Mouse (Mus musculus): ENCODE measurements around the gene Tet1.
"Not testable (repeated sequence)": the region's sequence is repeated elsewhere in the genome, so short reads cannot be mapped to it uniquely, and the experiment has no call there.

Gene Tet1

DNA sequence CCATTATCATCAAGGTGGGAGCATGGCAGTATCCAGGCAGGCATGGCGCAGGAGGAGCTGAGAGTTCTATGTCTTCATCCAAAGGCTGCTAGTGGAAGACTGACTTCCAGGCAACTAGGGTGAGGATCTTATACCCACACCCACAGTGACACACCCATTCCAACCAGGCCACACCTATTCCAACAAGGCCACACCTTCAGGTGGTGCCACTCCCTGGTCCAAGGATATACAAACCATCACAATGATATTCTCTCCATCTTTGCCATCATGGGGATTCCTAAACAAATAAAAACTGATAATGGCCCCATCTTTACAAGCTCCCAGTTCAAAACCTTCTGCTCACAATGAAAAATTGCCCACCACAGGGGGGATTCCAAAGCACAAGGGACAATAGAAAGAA is at the start of gene Tet1:
Gene Tet1, minus strand, starts transcription at position 101 of the 400 bp plus-strand sequence.
- not testable (repeated sequence) for DNase-seq

DNA sequence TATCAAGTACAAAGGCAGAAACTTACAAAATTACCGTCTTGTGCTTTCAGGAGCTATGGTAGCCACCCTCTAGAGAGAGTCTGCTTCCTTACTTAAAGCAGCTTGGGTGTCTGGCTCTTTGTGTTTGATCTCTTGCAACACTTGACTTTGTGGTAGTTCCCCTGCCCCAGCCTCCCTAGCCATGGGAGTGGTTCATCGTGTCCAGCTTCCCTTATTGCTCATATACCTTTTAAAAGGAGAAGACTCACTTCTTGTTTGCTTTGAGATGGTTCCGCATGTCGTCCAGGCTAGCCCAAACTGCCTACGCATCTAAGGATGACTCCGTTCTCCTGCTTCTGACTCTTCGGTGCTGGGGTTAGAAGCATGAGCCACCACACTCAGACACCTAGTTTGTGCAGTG is 39.8 kb upstream of the Tet1 start:
- peak; percentile 3 for DNase-seq

DNA sequence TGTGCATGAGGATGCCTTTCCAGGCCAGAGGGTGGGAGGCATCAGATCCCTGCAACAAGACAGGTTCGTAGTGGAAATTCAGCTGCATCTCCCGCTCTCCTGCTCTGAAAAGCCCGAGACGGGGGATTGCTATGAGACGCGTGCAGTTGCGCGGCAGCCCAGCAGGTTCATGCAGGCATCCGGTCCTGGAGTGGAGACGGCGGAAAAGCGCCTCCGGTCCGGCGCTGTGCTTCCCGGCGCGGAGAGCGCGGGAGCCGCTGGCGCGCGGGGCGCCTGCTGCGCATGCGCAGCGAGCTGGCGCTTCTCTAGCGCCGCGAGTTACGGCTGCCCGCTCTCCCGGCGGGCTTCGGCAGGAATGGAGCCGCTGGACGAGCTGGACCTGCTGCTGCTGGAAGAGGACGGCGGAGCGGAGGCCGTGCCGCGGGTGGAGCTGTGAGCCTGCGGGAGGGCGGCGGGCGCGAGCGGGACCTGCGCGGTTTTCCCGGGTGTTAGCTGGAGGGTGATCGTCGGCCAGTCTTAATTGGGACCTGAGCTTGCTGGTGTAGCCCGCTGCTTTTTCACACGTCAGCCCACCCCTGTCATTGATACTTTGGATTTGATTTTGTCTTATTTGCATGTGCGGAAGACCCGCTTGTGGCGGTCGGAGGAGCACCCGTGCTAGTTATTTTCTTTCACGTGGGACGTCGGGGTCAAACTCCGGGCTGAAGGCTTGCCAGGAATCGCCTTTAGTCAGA is 38.1 kb upstream of the Tet1 start, which contains the start of gene Dna2:
Gene Dna2, plus strand, starts transcription at position 289 of the 734 bp plus-strand sequence.
- DNase-seq = peak; percentile 75

DNA sequence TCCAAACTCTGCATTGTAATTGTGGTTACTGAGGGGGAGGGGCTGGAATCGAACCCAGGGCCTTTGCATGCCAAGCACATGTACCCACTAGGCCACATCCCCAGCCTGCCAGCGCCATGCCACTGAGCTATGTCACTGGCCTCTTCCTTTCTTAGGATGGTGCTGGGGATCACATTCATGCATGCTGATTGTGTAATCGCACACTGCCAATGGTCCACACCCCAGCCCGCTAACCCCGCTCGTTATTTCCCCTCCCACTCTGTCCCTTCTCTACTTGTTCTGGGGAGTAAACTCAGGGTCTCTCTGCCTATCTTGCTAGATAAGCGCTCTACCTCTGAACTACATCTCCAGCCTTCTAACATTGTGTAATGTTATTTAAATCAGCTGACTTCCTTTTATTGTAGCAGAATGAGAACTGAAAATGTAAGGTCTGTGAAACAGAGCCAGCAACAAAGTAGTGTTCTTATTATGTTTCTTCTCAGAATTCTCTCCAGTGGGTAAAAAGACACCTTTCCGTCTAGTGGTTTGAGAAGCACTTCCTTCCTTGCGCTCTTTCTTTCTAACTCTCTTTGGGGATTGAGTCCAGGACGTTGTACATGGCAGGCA is 36.3 kb upstream of the Tet1 start:
- no peak for DNase-seq

DNA sequence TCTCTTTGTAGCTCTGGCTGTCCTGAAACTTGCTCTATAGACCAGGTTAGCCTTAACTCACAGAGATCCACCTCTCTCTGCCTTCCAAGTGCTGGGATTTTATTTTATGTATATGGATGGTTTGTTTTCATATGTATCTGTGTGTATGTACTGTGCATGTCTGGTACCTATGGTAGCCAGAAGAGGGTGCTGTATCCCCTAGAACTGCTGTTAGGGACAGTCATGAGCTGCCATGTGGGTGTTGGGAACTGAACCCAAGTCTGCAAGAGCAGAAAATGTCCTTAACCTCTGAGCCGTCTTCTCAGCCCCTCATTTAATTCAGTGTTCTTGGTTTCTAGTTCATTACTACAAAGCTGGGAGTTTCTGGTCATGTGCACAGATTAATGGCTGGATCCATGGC is 23.6 kb upstream of the Tet1 start:
- no peak for DNase-seq

DNA sequence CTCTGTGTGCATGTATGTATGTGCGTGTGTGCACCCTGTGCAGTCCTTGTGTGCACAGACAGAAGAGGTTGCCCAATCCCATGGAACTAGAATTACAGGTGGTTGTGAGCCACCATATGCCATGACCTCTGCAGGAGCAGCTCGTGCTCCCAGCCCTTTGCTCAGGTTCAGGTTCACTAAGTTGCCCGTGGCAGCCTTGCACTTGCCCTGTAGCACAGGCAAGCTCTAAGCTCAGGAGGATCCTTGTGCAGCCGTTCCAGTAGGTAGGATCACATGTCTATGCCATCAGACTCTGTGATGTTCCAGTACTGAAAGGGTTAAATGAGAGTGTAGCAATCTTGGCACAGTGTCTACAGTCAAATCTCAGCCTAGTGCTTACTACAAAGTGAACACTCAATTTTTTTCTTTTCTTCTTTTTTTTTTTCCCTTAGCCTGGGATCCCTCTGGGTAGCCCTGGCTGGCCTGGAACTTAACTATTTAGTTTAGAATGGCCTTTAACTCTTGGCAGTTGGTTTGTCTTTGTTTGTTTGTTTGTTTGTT is 15.4 kb upstream of the Tet1 start:
- no peak for DNase-seq

DNA sequence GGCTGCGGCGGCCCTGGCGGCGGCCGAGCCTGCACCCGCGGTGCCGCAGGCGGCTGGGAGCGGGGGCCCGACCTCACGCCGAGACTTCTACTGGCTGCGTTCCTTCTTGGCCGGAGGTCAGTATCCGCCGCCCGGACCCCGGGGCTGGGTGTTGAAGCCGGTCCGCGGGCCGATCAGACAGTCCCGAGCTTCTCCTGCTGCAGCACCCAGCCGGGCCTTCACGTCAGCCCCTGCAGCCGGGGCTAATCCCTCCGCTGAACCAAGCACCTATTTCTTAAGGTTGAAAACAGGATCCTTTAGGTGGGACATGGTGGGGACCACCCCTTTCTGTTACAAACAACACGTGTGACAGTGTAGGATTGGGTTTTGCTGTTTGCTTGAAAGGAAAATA is 12.0 kb upstream of the Tet1 start:
- no peak for DNase-seq

DNA sequence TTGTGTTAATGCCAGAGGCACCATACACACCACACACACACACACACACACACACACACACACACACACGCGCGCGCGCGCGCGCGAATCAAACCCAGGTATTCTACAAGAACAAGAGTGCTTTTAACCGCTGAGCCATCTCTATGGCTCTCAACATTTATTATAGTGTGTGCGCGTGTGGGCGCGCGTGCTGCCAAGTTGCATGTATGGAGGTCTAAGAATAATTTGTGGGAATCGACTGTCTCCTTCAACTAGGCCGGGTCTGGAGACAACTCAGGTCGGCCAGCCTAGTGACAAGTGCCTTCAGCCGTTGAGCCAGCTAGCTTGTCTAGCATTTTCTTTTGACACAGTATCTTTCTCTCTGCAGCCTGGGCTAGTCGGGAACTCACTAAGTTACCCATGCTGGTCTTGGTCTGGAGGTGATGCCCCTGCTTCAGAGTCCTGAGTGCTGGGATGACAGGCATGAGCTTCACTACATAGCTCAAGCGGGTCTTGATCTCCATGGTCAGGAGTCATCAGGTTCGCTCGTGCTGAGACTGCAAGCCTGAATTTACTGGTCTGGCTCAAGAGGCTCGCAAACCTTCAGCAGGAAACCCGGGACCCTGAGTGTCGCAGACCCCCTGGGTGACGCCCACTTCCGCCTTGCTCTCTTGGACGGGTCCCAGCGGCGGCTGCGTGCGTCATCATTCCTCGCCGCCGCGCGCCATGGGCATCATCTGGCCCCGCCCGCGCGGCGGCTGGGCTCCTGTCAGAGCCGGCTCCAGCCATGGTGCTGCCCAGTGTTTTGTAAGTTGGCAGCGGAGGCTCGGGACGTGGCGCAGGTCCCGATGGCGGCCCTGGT is 11.3 kb upstream of the Tet1 start, which contains the start of gene Slc25a16:
Gene Slc25a16, plus strand, starts transcription at position 709 of the 841 bp plus-strand sequence.
- DNase-seq = peak; percentile 91

DNA sequence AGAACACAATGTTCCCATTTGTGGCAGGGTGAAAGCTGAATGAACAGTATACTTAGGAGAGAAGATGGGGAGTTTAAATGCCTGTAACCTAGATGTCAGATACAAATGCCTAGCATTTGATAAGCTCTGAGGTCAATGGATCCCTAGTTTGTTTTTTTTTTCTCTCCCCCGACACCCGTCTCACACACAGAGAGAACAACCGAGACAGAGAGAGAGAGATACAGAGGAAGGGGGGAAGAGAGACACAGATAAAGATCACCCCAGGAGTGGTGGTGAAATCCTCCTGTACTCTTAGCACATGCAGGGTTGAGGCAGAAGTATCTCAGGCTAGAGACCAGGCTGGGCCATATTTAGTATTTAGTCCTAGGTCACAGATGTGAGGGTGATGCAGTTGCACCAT is 10.2 kb upstream of the Tet1 start:
- no peak for DNase-seq

DNA sequence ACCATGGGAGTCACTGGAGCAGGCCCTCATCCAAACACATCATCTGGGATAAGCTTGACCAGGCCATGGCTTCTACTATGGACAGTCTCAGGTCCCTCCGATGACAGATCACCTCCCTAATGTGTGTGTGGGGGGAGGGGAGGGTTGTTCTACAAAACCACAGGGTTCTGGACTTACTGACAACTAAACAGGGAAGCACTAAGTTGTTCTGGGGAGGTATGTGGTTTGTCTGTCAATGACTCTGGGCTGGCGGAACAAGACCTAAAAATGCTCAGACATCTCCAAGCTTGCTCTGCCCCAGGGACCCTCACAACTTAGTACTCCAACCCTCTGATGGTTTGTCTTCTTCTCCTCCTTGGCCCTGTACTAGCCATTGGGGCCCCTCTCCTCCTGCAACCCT is 2.3 kb upstream of the Tet1 start:
- no peak for DNase-seq

DNA sequence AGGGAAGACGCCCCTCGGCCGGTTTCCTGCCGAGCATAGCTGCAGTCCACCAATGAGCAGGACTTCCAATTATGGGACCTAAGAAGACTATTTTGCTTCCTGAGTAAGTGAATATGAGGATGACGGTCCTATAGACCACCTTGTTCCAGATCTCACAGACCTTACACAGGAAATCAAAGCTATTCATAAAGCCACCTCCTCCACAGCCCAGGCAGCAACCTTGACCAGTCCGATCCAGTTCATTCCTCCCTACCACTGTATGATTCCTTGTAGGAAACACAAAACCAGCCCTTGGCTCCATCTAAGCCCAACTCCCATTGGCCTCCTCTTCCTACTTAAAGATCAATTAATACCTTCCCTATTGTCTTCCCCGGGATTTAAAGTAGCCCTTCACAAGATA is 2.5 kb downstream of the Tet1 start:
- DNase-seq = no peak

DNA sequence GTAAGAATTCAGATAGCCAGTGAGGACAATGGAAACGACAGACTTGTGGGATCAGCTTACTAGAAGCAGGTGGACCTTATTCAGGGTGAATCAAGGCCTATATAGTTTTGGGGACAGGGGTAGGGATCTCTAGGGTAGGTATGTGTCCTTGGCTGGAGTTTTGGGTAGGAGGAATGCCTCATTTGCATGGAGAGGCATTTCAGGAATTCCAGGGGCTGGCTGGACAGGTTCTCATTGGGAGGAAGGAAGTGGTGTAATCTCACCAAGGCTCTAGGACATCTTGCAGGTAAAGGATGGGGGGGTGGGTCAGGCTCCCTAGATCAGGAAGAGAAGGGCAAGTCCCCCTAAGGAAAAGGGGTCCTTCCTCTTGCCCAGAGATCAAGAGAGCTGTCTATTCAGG is 6.0 kb downstream of the Tet1 start:
- DNase-seq = no peak

DNA sequence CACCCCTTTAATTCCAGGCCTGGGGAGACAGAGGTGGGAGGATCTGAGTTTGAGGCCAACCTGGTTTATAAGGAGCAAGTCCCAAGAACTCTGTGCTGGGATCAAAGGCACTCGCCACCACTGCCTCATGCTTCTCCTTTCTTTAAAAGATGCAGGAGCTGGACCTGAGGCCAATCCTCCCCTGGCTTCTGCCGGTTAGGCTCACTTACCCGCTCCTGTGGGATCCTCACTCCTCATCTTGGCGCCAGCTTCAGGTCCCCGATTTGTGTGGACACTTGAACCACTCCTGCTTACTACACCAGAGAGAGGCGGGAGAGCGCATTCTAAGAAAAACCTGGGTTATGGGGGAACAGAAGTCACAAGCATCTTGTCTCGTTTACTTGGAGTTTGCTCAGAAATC is 7.0 kb downstream of the Tet1 start:
- no peak for DNase-seq

DNA sequence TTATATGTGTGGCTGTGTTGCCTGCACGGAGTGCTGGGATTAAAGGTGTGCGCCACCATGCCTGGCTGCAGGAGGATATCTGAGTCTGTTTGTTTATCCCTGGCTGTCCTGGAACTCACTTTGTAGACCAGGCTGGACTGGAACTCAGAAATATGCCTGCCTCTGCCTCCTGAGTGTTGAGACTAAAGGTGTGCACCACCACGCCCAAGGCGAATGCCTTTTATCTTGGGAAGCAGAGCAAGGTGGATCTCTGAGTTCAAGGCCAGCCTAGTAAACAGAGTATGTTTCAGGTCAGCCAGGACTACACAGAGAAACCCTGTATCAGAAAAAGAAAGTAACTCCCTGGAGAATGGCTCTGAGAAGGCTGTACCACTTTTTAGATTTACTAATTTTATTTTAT is 8.7 kb downstream of the Tet1 start:
- no peak for DNase-seq

DNA sequence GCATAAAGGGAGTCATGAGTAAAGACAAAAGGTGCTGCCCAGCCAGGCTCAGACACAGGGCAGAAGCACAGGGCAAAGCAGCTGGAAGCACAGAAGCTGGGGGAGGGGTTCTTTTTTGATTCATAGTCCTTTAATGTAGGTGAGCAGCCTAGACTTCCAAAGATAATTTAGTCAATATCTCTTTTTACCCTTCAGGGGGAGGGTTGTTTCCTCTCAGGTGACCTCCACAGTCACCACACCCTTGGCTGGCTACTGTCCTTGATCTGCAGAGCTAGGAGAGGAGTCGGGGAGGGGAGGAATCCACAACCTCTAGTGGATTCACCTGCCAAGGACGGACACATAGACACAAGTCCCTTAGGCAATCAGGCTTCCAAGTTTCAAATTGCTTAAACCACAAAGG is 10.7 kb downstream of the Tet1 start:
- no peak for DNase-seq

DNA sequence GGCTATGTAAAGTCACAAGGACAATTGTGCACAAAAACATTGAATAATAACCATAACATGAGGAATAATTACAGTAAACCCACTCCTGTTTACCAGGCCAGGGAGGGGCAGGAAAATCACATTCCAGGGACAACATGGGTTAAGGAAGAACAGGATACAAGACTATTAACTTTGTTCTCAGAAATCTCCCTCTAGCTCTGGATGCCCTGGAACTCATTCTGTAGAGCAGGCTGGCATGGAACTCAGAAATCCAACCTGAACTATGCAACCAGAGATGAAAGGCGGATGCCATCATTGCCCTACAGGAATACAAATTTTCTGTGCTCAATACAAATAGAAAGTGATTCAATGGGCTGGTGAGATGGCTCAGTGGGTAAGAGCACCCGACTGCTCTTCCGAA is 11.4 kb downstream of the Tet1 start:
- no peak for DNase-seq

DNA sequence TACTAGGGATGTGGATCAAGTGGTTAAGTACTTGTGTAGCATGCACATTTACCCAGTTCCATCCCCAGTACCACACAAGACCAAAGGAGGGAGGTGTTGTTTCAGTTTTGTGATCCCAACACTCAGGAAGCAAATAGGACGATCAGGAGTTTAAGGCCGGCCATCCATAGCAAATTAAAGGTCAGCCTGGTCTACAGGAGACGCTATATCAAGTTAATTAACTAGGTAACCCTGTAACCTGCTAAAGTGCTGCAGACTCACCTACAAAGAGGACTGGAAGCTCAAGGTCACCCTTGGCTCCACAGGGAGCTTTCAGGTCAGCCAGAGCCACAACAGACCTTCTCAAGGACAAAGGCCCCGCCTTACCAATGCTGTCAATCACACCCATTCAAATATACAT is 12.0 kb downstream of the Tet1 start:
- DNase-seq = no peak

DNA sequence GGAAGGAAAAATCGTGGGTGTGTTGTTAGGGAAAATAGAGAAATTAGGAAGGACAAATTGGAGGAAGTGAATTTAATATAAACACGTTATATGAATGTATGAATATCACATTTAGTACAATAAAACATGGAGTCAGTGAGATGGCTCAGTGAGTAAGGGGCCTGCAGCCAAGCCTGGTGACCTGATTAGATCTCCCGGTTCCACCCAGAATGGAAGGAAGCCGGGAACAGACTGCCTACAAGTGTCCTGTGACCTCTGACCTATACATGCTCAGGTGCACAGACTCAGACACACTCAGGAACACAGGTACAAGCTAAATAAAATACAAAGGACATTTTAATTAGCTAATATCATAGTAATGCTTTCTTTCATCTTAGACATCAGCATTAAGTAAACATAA is 12.8 kb downstream of the Tet1 start:
- no peak for DNase-seq

DNA sequence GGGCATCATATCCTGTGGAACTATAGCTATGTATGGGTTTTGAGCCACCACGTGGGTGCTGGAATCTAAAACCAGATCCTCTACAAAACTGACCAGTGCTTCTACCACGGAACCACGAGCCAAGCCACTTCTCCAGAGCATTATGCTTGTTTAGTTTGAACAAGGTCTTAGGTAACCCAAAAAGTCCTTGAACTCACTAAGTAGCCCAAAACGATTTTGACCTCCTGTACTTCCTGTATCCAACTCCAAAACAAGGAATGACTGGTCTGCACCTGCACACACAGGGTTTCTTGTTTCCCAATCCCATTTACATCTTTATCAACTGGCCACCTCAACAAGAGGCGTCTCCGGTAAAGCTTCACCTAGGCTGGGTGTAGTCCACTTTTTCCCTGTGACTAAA is 13.4 kb downstream of the Tet1 start:
- DNase-seq = peak; percentile 16

DNA sequence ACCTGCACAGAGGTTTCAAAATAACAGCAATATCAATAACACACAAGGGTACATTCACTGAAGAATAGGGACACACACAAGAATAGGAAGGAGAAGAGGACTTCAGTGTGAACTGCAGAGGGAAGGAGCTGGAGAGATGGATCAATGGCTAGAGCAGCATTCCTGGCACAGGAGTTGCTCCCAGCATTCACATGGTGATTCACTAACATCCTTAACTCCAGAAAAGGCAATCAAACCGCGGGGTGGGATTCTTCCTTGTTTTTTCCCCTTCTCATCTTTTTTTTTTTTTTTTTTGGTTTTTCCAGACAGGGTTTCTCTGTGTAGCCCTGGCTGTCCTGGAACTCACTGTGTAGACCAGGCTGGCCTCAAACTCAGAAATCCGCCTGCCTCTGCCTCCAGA is 14.3 kb downstream of the Tet1 start:
- DNase-seq = no peak

DNA sequence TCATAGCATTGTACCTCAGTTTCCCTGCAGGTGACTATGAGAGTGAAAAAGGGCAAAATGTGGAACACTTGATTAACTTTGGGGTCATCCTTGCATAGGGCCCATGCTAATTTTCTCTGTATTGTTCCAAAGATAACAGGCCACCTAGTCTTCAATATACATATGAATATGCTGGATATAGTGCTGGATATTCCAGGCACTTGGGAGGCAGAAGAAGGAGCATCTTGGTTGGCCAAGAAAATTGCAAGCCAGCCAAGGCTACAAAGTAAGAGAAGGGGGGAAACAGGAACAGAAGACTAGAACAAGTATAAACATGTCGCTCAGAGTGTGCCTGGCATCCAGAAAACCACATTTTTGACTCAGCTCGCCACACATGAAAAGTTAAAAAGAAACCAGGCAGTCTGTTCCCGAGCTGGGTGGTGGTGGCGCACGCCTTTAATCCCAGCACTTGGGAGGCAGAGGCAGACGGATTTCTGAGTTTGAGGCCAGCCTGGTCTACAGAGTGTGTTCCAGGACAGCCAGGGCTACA is 15.4 kb downstream of the Tet1 start:
- DNase-seq = no peak

DNA sequence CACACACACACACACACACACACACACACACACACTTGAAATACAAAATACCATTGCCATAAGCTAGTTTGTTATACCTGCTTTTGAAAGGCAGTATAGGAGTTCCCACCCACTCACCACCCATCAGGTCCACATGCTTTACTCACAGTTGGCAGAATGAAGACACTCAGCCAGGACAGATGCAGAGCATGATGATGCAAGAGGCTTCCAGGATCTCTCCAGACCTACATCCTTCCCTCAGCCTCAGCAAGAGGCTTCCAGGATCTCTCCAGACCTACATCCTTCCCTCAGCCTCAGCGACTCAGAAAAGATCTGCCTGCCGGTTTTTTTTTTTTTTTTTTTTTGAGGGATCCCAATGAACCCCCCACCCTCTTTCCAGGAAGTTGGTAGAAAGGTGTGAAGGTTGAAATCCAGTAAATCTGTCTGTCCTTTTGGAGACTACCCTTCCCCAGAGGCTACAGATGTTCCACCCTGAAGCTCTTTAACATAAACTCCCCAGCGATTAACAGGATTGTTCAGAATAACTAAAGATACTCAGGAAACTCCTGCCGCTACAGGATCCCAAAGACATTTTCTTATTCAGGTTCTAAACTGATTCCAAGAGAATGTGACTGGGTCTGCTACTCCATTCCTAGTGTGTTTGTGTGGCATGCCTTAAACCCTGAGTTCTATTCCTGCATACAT is 16.1 kb downstream of the Tet1 start:
- no peak for DNase-seq

DNA sequence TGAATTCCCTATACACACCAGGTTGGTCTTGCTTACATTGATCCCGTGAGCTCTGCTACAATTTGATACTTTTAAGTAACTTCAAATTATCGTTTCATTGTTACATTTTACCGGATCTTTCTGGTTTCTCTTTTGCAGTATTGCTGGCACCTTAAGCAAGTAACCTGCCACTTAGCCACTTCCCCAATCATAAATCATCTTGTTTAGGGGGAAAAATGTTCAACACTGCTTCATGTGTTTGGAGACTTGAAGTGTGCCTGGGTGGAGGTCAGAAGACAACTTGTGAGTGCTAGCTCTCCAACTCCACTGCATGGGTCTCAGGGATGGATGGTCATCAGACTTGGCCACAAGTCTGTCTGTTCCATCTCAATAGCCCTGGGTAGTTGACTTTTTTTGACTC is 17.8 kb downstream of the Tet1 start:
- DNase-seq = no peak

All from lung, postnatal 14 days (tissue).